Mouse (Mus musculus) megakaryocyte, adult 5-6 weeks (primary cell): ENCODE data around the gene 4933425L06Rik. TPM values are rescaled to one million over a fixed set of nuclear protein-coding genes. Genes with fewer than 3 reads are reported as not detected.
A peak's percentile ranks its signal among the peaks of the same experiment; 100 is the strongest.

ENCODE experiments used
- ATAC-seq: 2 replicates; pipeline ENCODE4 v1.8.0; 2016; ENCODE audit warnings: mild to moderate bottlenecking, inconsistent platforms; ENCODE audit not compliant: poor library complexity, severe bottlenecking
- total RNA-seq, 2 experiments: library from RNA; stranded (forward) in 1 of 2; stranded (reverse) in 1 of 2; fragments of 153-499, 151-499 nt in 1 of 2; fragments of 221-1000, 200-1000 nt in 1 of 2; gene quantifications; 2 replicates each; pipeline versions ENCODE4 v1.2.3 to v1.2.4; 2015 to 2017

Gene 4933425L06Rik
- total RNA-seq, 2 experiments from 2014 or later = not detected

GRCm38 (mm10) chr13:105132776-105133175 is 50.9 kb downstream of the 4933425L06Rik start:
- no peak for ATAC-seq

- ATAC-seq = no peak
Measured at GRCm38 (mm10) chr13:105134397-105134796, 52.5 kb downstream of the 4933425L06Rik start.

- ATAC-seq = peak; percentile 96
Measured at GRCm38 (mm10) chr13:105139881-105140280, 58.0 kb downstream of the 4933425L06Rik start.

- no peak for ATAC-seq
Measured at GRCm38 (mm10) chr13:105146827-105147226, 64.9 kb downstream of the 4933425L06Rik start.

- ATAC-seq = peak; percentile 50
Measured at GRCm38 (mm10) chr13:105147795-105148418, 66.0 kb downstream of the 4933425L06Rik start.

- ATAC-seq = no peak
Measured at GRCm38 (mm10) chr13:105150006-105150405, 68.1 kb downstream of the 4933425L06Rik start.

- peak; percentile 73 for ATAC-seq
Measured at GRCm38 (mm10) chr13:105153955-105154354, 72.0 kb downstream of the 4933425L06Rik start.

GRCm38 (mm10) chr13:105165441-105165840 is 83.5 kb downstream of the 4933425L06Rik start:
- ATAC-seq = no peak

Other genes with a start within 250 kb of the 4933425L06Rik start
- not detected in 2 replicates for gene Shisal2b, start 218.2 kb upstream of the 4933425L06Rik start, total RNA-seq (2015)
- gene Shisal2b, start 218.2 kb upstream of the 4933425L06Rik start, total RNA-seq (2017) = not detected in 2 replicates
- gene Rgs7bp, start 27.2 kb upstream of the 4933425L06Rik start, total RNA-seq (2015) = 0.02 and 0.18 TPM in 2 replicates
- 0.04 and 0.07 TPM in 2 replicates for gene Rgs7bp, start 27.2 kb upstream of the 4933425L06Rik start, total RNA-seq (2017)
- gene Rnf180, start 212.7 kb downstream of the 4933425L06Rik start, total RNA-seq (2015) = 0.21 and 0.71 TPM in 2 replicates
- gene Rnf180, start 212.7 kb downstream of the 4933425L06Rik start, total RNA-seq (2017) = 0.37 TPM in 1 of 2 replicates, not detected in the other